Mouse (Mus musculus): Measurements from ENCODE around the gene Zfp324.
"Not testable (repeated sequence)": the region's sequence is repeated elsewhere in the genome, so short reads cannot be mapped to it uniquely, and the experiment has no call there.

The Zfp324 gene

DNA sequence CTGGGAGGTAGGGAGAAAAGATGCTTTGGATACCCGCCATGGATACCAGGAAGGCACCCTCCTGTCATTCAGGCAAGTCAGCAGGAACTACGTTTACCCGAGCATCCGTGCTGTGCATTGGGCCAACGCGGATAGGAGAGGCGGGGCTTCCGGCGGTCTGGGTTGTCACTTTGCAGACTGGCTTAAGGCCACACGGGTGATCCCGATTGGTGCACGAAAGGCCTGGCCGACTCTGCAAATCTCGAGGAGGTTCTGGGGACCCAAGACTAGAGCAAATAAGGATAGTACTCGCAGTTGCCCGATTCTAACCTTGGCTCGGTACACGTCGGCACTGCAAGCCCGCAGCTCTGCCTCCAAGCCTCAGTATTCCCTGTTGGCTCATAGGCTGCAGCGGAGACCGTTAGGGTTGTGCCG lies at the start of gene Zfp324:
TSS of gene Zfp324 (plus strand) at position 161 of the 414 bp plus-strand sequence.
- DNase-seq (ENCODE audit: low spot score), result peak; percentile 78

DNA sequence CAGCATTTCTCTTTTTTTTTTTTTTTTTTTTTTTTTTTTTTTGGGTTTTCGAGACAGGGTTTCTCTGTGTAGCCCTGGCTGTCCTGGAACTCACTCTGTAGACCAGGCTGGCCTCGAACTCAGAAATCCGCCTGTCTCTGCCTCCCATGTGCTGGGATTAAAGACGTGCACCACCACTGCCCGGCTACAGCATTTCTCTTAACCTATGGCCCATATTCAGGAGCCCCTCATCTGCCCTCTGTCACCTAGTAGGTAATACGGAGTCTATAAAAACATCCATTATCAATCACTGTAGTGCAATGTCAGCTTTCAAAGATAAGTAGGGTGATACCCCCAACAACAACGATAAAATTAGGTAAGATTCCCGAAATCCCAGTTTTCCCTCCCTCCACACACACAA lies 45.1 kb upstream of the Zfp324 start:
- DNase-seq (ENCODE audit: low spot score), result not testable (repeated sequence)

DNA sequence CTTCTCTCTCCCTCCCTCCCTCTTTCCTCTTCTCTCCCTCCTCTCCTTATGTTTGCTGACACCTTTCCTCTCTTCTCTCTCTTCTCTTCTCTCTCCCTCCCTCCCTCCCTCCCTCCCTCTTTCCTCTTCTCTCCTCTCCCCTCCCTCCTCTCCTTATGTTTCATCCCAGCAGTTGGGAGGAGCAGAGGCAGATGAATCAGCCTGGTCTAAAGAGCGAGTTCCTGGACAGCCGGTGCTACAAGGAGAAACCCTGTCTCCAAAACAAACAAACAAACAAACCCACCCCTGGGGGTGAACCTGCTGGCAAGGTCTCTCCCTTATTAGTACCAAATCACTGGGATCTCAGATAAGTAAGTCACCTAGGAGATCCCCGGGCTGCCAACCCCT lies 44.3 kb upstream of the Zfp324 start:
- no peak for DNase-seq (ENCODE audit: low spot score)

DNA sequence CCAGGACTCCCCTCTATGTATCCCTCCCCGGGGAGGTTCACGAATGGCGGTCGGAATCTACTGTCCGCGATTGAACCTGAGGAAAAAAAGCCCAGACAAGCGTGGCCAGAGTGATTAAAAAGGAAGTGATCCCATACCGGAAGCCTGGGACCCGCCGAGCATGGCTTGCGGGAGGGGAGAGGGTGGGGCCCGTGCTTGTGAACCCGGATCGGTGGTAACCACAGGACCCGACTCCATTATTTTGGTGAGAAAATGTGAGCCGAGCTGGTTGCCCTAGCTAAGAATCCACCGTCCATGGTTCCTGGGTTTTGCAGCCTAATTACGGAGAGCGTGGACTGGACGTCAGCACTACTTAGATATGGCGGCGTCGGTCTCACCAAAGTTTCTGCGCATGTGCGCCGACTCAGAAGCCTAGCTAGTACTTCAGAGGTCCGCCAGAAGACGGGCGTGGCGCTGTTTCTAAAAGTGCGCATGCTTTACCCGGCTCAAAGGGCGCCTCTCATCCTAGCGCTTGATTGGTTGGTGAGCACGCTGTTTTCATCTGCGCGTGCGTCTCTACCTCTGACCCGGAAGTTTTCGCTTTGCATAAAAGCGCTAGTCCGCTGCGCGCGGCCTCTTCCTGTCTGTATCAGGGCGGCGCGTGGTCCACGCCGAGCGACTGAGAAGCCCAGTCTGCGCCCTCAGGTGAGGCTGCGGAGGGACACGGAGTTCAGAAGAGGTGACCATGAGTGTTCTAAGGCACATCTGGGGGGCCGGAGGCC lies 43.8 kb upstream of the Zfp324 start, which contains the start of gene Rps5:
TSS of gene Rps5 (plus strand) at position 586 of the 761 bp plus-strand sequence.
- DNase-seq (ENCODE audit: low spot score), result peak; percentile 96

DNA sequence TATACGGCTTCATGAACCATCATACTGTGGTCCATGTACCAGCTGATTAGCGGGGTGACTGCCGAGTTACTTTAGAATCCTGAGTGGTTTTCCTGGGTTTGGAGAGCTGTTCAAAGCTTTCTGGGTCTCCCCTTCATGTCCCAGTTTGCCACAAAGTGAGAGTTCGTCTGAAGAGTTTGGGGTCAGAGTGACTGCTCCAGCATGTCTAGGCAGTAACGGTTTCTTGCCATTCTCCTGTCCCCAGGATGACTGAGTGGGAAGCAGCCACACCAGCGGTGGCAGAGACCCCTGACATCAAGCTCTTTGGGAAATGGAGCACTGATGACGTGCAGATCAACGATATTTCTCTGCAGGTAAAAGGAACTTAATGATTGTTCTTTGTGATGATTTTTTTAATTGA lies 42.9 kb upstream of the Zfp324 start:
- DNase-seq (ENCODE audit: low spot score), result no peak

DNA sequence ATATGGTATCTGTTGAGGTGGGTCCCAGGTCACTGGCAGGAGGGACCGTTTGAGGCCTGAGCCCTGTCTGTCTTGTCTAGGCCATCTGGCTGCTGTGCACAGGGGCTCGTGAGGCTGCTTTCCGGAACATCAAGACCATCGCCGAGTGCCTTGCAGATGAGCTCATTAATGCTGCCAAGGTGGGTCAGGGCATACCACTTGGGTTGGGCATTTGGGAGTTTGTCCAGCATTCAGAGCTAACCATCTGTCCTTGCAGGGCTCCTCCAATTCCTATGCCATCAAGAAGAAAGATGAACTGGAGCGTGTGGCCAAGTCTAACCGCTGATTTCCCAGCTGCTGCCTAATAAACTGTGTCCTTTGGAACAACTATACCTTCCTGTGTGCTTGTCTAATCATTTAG lies 39.3 kb upstream of the Zfp324 start:
- DNase-seq (ENCODE audit: low spot score), result no peak

DNA sequence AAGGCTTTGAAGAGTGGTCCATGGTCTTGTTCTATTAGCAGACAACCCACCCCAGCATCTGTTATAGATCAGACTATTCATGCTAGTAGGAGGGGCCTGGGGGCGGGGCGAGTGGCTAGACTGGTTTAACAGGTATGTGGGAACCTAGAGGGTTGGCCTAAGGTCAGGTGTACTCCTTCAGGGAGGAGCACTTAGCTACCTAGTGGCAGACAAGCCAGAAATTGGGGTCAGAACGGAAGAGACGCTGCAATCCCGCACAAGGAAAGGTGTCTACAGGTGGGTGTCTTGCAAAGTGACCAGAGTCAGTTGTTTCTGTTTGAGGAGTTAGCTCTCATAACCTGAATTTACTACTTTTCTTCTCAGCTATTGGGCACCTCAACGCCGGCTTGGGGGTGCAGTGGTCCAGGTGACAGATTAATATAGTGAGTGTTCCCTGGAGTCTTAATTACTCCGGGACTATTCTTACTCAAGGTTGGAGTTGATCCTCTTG lies 38.4 kb upstream of the Zfp324 start, which contains the start of gene Rnf225:
TSS of gene Rnf225 (plus strand) at position 226 of the 490 bp plus-strand sequence.
- DNase-seq (ENCODE audit: low spot score), result peak; percentile 56

DNA sequence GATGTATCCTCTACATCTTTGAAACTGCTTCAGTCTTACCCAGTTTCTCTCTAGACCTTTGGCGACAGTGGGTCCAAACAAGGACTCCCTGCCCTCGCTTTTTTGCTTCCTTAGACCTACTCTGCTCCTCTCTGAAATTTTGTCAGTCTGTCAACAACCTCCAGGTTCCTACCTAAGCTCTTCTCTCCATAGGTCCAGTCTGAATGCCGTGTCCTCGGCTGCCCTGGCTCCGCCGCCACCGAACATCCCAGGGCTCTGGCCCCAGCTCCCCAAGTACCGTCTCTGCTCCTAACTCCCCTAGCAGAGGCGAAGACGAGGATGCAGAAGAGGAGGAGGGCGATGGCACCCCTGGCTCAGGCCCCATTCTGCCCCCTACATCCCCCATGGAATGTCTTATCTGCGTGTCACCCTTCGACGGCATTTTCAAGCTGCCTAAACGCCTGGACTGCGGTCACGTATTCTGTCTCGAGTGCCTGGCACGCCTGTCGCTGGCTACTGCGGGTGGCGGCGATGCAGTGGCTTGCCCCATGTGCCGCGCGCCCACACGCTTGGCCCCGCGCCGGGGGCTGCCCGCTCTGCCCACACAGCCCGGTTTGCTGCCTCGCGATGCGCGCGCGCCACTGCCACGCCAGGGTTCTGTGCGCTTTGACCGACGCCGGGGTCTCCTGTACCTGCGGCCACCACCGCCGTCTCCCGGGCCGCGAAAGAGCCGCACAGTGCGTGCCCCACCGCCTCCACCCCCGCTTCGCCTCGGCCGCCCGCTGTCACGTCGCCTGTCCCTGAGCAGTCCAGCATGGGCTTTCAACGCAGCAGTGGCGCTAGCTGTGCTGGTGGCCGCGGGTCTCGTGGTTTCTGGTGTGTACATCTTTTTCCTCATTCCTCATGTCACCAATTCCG lies 37.7 kb upstream of the Zfp324 start:
- DNase-seq (ENCODE audit: low spot score), result no peak

DNA sequence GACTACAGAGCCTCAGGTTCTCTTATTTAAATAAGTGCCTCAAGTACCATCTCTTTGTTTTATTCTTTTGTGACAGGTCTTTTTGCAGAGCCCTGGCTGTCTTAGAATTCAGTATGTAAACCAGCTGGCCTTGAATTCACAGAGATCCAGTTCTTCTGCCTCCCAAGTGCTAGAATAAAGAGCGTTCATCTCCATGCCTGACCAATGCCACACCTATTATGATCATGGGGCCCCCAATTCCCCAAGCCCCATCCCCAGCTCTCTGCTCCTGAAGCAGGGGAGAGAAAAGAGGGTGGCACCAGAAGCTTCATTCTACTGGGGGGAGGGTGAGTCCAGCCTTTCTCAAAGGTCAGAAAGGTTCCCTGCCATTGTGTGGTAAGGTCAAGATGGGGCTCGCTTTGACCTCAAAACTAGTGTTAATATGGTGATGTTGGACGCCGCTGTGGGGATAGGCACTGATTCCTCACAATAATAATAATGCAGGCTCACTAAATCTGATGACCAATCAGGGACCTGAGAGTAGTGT lies 32.0 kb upstream of the Zfp324 start:
- no peak for DNase-seq (ENCODE audit: low spot score)

DNA sequence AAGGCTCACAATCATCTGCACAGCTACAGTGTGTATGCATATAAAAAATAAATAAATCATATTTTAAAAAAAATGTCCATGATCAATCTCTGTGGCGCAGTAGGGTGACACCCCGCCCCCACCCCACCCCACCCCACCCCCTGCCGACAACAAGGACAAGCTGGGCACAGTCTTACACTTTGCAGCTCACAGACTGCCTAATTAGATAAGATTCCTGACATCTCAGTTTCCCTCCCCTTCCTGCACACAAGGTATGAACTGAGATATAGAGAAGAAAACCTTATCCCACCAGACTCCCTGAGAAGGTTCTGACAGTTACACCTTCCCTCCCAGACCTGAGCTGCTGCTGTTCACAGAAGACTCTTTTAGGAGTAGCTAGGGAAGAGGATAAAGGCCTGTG lies 30.8 kb upstream of the Zfp324 start:
- DNase-seq (ENCODE audit: low spot score), result no peak

DNA sequence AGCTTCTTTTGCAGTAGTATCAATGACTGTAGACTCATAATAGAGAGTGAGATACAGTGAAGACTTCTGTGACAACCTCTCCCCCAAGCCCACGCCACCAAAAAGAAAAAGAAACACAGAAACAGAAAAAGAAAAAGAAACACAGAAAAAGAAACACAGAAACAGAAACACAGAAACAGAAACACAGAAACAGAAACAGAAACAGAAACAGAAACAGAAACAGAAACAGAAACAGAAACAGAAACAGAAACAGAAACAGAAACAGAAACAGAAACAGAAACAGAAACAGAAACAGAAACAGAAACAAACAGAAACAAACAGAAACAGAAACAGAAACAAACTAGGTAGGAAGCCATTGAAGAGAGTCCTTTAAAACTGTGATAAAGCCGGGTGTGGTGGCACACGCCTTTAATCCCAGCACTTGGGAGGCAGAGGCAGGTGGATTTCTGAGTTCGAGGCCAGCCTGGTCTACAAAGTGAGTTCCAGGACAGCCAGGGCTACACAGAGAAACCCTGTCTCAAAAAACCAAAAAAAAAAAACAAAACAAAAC lies 28.3 kb upstream of the Zfp324 start:
- DNase-seq (ENCODE audit: low spot score), result not testable (repeated sequence)

DNA sequence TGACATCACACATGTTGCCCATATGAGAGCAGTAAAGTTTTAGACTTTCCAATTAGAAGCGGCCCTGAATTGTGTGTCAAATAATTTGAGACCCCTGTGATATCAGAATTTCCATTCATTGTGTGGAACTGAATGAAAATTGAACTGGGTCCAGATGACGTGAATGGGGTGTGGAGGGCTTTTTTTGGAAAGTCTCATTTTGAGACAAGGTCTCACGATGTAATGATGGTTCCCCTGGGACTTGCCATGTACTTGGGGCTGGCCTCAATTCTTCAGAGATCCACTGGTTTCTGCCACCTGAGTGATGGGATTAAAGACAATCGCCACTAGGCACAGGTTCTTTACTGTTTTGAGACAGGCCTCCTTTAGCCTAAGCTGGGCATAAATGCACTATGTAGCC lies 25.0 kb upstream of the Zfp324 start:
- no peak for DNase-seq (ENCODE audit: low spot score)

DNA sequence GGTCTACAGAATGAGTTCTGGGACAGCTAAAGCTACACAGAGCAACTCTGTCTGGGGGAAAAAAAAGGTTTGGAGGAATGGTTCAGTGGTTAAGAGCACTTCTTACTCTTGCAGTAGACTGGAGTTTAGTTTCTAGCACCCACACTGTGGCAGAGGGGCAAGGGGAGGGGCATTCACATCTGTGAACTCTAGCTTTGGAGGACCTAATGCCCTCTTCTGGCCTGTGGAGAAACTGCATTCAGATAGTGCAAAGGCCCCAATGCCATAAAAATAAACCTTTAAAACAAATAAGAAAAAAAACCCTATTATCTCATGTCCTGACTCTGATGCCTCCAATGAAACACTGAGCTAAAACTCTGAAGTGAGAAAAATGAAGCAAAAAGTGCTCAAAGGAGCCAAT lies 22.1 kb upstream of the Zfp324 start:
- DNase-seq (ENCODE audit: low spot score), result no peak

DNA sequence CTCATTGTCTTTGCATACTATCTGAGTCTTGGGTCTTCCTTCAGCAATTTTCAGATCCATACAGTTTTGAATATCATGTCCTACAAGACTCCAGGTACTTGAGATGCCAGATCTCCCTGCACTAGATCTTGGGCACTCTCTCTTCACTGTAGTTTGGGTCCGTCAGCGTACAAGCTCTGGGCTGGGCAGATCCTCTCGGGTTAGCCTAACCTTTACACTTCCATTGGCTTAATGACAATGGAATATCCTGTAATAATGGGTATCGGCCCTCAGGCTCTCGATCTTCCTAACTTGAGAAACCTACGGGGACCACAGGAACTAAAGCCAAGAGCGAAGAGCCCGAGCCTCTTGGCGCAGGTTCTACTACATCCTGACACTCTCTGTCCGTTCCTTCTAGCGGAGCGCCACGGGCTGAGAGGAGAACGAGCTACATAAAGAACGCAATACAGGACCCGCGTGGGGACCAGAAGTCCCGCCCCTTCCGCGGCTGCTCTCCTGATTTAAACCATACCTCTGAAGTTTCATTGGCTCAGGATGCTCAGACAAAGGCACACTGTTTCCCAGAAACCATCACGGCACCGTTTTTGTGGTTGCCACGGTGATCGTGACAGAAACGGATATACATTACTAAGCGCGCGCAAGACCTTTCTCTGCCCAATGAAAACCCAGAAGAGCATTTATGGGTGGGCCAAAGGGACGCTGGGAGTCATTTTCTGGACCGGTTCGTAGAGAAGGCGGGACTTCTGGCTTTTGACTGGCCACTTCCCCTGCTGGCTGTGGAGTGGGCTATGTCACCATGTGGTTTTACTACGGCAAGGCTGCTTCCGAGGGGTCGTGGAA lies 16.4 kb upstream of the Zfp324 start:
- peak; percentile 77 for DNase-seq (ENCODE audit: low spot score)

DNA sequence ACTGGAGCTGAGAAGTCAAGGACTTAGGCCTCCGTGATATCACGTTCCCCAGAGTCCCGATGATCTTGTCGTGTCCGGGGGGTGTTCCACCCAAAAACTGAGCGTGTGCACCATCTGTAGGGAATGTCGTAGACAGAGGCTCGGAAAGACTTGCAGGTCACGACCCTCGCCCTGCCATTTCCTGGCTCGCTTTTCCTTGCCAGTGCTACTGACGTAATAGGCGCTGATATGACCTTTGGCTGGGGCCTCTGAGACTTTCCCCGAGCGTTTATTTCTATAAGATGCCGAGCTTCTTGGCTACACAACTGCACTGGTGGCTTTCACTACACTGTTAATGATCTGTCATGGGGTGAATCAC lies 15.8 kb upstream of the Zfp324 start:
- DNase-seq (ENCODE audit: low spot score), result no peak

DNA sequence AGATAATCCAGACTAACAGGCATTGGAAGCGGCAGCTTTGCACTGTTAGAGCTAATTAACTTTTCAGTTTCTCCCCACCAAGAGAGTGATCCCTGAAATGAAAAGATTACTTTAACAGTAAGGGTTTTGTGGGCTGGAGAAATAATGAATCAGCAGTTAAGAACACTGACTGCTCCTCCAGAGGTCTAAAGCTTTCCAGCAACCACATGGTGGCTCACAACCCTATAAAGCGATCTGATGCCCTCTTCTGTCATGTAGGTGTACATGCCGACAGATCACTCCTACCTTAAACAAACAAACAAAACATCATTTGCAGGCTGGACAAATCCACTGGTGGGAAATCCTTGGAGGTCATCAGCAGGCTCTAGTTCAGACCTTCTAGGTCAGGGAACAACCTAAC lies 10.7 kb upstream of the Zfp324 start:
- no peak for DNase-seq (ENCODE audit: low spot score)

DNA sequence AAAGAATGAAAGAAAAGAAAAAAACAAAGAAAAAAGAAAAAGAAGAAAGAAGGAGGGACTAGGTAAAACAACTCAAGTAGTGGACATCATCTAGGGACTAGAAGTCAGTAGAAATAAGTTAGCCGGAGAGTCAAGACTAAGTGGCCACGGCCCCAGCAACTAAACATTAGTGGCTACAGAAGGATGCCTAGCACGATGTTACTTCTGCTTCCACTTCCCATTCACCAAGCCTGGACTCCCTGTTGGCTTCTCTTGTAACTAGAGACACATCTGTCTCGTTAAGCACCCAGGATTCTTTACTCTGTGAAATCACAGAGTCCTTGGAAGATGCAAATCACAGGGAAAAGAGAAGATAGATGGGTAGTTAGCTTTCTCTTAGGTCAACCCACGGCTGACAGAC lies 8.1 kb upstream of the Zfp324 start:
- no peak for DNase-seq (ENCODE audit: low spot score)

DNA sequence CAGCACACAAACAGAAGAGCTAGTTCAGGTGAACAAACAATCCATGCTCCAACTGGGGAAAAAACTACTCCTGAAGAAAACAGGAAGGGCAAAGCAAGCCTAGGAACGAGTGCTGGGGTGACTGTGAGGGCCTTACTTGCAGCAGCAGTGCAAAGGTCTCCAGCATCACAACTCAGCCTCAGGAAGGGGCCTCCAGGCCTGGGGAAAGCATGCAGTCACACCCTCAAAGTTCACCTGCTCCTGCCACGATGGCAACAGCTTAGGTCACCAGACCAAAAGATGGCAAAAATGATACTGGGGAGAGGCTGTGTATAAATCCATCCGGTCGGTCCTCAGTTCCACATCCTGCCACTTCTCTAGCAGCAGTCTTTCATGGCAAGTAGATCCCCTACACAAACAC lies 6.7 kb upstream of the Zfp324 start:
- no peak for DNase-seq (ENCODE audit: low spot score)

DNA sequence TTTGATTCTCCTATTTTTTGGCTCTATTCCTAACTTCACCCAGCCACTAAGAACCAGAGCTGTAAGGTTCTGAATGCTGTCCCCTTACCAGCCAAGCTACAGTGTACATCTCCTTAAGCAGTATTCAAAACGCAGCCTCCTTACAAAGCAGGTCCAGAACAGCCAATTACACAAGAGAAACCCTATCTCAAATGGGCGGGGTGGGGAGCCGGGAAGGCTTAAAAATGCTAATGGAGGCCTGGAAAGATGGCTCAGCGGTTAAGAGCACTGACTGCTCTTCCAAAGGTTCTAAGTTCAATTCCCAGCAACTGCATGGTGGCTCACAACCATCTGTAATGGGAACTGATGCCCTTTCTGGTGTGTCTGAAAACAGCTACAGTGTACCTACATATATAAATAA lies 5.9 kb upstream of the Zfp324 start:
- DNase-seq (ENCODE audit: low spot score), result no peak

DNA sequence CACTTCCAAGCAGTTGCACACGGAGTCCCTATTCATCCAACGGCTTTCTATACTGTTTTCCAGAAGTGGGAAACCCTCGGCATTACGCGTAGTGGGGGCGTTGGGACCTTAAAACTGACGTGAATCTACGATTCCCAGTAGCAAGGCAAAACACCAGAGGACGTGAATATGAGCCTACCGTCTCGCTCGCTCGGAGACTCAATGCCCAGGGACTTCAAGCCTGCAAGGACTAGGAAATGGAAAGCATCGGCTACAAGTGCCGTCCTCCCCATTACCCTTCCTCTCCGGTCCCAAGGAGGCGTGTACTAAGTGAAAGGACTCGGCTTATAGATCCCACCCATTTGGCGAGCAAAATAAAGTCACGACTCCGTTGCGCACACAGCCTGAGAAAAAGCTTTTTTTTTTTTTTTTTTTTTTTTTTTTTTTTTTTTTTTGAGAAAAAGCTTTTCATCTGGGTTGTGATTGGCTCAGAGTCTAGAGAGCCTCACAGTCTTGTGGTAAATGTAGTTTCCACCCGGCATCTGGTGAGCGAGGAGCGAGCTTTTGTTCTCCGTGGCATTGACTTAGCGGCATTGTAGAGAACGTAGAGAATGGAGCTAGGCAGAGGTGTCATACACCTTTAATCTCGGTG lies 4.0 kb upstream of the Zfp324 start:
- peak; percentile 20 for DNase-seq (ENCODE audit: low spot score)
